In the genomic region with DNA sequence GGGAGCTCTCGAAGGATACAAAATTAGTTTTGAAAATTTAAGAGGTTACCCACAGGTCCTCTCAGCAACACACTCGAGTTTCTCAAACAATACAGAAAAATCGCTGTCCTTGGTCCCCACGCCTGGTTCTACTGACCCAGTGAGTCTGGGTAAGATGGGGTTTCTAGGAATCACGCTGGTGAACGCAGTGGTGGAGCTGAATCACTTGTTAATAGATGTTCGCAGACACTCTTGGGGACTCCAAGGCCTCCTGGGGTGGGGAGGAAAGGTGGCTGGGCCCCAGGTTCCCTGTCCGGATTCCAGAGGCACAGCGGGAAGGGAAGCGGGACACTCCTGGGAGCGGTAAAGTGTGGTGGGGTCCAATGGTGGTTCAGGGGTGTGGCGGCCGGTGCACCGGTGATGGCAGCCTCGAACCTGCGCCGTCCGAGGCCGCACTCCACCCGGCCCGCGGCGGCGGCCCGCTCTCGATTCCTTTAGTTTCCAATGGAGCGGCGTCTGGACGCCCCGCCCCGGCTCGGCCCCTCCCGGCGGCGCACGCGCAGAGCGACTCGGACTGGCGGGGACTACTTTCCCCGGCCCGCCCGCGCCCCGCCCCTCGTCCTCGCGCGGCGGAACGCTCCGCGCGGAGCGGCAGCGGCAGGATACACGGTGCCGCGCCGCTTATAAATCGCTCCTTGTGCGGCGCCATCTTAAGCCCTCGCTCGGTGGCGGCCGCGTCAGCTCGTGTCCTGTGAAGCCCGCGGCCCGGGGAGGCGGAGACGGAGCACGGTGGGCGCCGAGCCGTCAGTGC, we compare ENCODE assay signal across 1 mouse cellular context.
TF ChIP-seq lines count a peak whose summit lies in the region.

No protein-coding gene starts in this region.

TF ChIP-seq in CH12.LX, 34 proteins besides CTCF, POLR2A, EP300 and RAD21 (continued from another document):
- TF ChIP-seq MAFK (IDR thresholded peaks at IDR 0.05; ENCODE audit: insufficient replicate concordance, low read length) (no peak), JUN (IDR thresholded peaks at IDR 0.05; ENCODE audit: insufficient read depth, low read depth, low read length) (no peak), ELF1 (IDR thresholded peaks at IDR 0.05; ENCODE audit: low read depth, low read length) (peak; percentile 63), CHD2 (IDR thresholded peaks at IDR 0.05; ENCODE audit: low read length) (0 out of 2 replicates have a peak, but pooled peaks have one; percentile 53), JUND (conservative IDR thresholded peaks at IDR 0.05; ENCODE audit: low read depth, low read length) (no peak), ETS1 (conservative IDR thresholded peaks at IDR 0.05; ENCODE audit: low read depth, low read length) (0 out of 2 replicates have a peak, but pooled peaks have one; percentile 17), SIN3A (IDR thresholded peaks at IDR 0.05; ENCODE audit: low read length) (0 out of 2 replicates have a peak, but pooled peaks have one; percentile 54), KAT2A (IDR thresholded peaks at IDR 0.05; ENCODE audit: insufficient replicate concordance, low read length) (peak; percentile 98), MYC (IDR thresholded peaks at IDR 0.05; ENCODE audit: low read depth, low read length) (no peak), MAZ (IDR thresholded peaks at IDR 0.05; ENCODE audit: low read depth, low read length) (peak; percentile 78), IRF4 (IDR thresholded peaks at IDR 0.05; ENCODE audit: low read depth, low read length) (no peak; the same call in 1 of the 2 replicates), ZC3H11A (IDR thresholded peaks at IDR 0.05; ENCODE audit: low read depth, low read length) (peak; percentile 2; the same call in 1 of the 2 replicates)
